Mouse (Mus musculus) B cell, adult 62 days (primary cell): ENCODE results near the gene Dapl1. TPM values are rescaled to one million over a fixed set of nuclear protein-coding genes. Genes with fewer than 3 reads are reported as not detected.

Experiments used
- total RNA-seq: library from RNA; stranded (reverse); gene quantifications from 4 replicates; pipeline ENCODE4 v1.2.4, GENCODE M21; 2023

Dapl1 gene
- total RNA-seq, result not detected in 4 replicates

GRCm38 (mm10) chr2:59484438-59484837 lies at the start of gene Dapl1:
Gene Dapl1, plus strand, starts transcription at chr2:59484653.

Other genes with a start within 250 kb of the Dapl1 start
- gene Tanc1, start 127.4 kb downstream of the Dapl1 start, total RNA-seq, result 0.81 to 1.8 TPM (median 1.3 TPM) in 4 replicates